Mouse (Mus musculus): Measurements from ENCODE around the gene Ces1e.
"Not testable (repeated sequence)": the region's sequence is repeated elsewhere in the genome, so short reads cannot be mapped to it uniquely, and the experiment has no call there.

Gene Ces1e

GRCm38 (mm10) chr8:93229446-93229845, at the start of gene Ces1e:
Gene Ces1e, minus strand, starts transcription at chr8:93229619.
- DNase-seq (ENCODE audit: low spot score in 2 of 2): no peak

- no peak for DNase-seq (ENCODE audit: low spot score in 2 of 2)
Measured at GRCm38 (mm10) chr8:93278176-93278805, 48.9 kb upstream of the Ces1e start.

GRCm38 (mm10) chr8:93274609-93275008, 45.2 kb upstream of the Ces1e start:
- DNase-seq (ENCODE audit: low spot score in 2 of 2): no peak

GRCm38 (mm10) chr8:93273321-93273720, 43.9 kb upstream of the Ces1e start:
- no peak for DNase-seq (ENCODE audit: low spot score in 2 of 2)

- DNase-seq (ENCODE audit: low spot score in 2 of 2): no peak
Measured at GRCm38 (mm10) chr8:93272686-93273085, 43.3 kb upstream of the Ces1e start.

- no peak for DNase-seq (ENCODE audit: low spot score in 2 of 2)
Measured at GRCm38 (mm10) chr8:93261436-93261835, 32.0 kb upstream of the Ces1e start.

GRCm38 (mm10) chr8:93252400-93252925, 23.0 kb upstream of the Ces1e start:
- no peak for DNase-seq (ENCODE audit: low spot score in 2 of 2)

- no peak for DNase-seq (ENCODE audit: low spot score in 2 of 2)
Measured at GRCm38 (mm10) chr8:93246057-93246456, 16.6 kb upstream of the Ces1e start.

GRCm38 (mm10) chr8:93239884-93240283, 10.5 kb upstream of the Ces1e start:
- DNase-seq (ENCODE audit: low spot score in 2 of 2): no peak

GRCm38 (mm10) chr8:93235681-93236080, 6.3 kb upstream of the Ces1e start:
- no peak for DNase-seq (ENCODE audit: low spot score in 2 of 2)

- DNase-seq (ENCODE audit: low spot score in 2 of 2): no peak
Measured at GRCm38 (mm10) chr8:93234706-93235105, 5.3 kb upstream of the Ces1e start.

- no peak for DNase-seq (ENCODE audit: low spot score in 2 of 2)
Measured at GRCm38 (mm10) chr8:93234068-93234467, 4.6 kb upstream of the Ces1e start.

- no peak for DNase-seq (ENCODE audit: low spot score in 2 of 2)
Measured at GRCm38 (mm10) chr8:93228673-93229370, 597 bp downstream of the Ces1e start.

- DNase-seq (ENCODE audit: low spot score in 2 of 2): not testable (repeated sequence)
Measured at GRCm38 (mm10) chr8:93226471-93226870, 2.9 kb downstream of the Ces1e start.

GRCm38 (mm10) chr8:93221896-93222295, 7.5 kb downstream of the Ces1e start:
- no peak for DNase-seq (ENCODE audit: low spot score in 2 of 2)

GRCm38 (mm10) chr8:93217867-93218266, 11.6 kb downstream of the Ces1e start:
- DNase-seq (ENCODE audit: low spot score in 2 of 2): no peak

GRCm38 (mm10) chr8:93217375-93217774, 12.0 kb downstream of the Ces1e start:
- no peak for DNase-seq (ENCODE audit: low spot score in 2 of 2)

- DNase-seq (ENCODE audit: low spot score in 2 of 2): no peak
Measured at GRCm38 (mm10) chr8:93211091-93211490, 18.3 kb downstream of the Ces1e start.

- DNase-seq (ENCODE audit: low spot score in 2 of 2): not testable (repeated sequence)
Measured at GRCm38 (mm10) chr8:93199146-93199545, 30.3 kb downstream of the Ces1e start.

- DNase-seq (ENCODE audit: low spot score in 2 of 2): no peak
Measured at GRCm38 (mm10) chr8:93197685-93198525, 31.5 kb downstream of the Ces1e start, which contains the start of gene Ces1d. Gene Ces1d, minus strand, starts transcription at chr8:93197838.

GRCm38 (mm10) chr8:93196436-93196835, 33.0 kb downstream of the Ces1e start:
- DNase-seq (ENCODE audit: low spot score in 2 of 2): no peak

- DNase-seq (ENCODE audit: low spot score in 2 of 2): no peak
Measured at GRCm38 (mm10) chr8:93180581-93181129, 48.8 kb downstream of the Ces1e start.
